ENCODE assay signal across 24 mouse cellular contexts in the genomic region with DNA sequence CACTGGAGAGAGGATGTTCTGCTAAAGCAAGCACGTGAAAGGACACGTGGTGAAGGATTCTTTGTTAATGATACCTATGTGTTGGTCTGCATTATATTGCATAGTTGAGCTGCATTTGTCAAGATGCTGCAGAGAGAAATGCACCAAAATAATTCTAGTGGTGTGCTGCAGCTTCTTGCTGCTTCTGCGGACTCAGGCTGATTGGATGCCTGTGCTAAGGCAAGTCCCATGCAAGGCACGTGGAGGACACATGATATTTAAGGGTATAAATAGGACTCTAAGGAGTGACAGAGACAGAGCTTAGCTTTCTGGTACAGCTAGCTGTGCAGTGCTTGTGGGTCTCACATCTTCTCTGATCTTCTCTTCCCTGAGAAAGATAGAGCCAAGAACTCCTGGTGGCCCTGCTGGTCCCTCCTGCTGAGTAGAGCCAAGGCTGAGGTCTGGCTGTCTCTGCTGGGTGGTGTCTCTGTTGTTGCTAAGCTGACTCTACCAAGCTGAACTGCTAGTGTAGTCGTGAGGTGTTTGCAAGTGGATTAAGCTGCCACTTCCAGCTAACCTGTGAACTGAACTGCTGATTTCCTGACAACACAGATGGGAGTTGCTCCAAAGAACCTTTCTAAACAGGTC. TPM values are rescaled to one million over a fixed set of nuclear protein-coding genes. Genes with fewer than 3 reads are reported as not detected.
A peak's percentile ranks its signal among the peaks of the same experiment; 100 is the strongest.
DNase-seq lines count a peak whose midpoint lies in the region; ATAC-seq and TF ChIP-seq lines count a peak whose summit lies in the region.
"Had no signal": no experiment of that assay in that cellular context is flagged by ENCODE, and none has a peak within 500 bp of the region (broad histone marks: within the 10 kb centered on the region; RNA-seq: fewer than 3 reads in every experiment).

No protein-coding gene starts in this region.

- no peaks in the 10 kb centered on the region for H3K9me3 ChIP-seq in heart, embryonic 11.5 days (replicated peaks; ENCODE audit: control insufficient read depth, low read length)
- H3K9me3 ChIP-seq: forebrain, embryonic 15.5 days; hindbrain, embryonic 15.5 days; intestine, embryonic 15.5 days; stomach, embryonic 15.5 days had no signal

- no peak for DNase-seq in heart, postnatal 14 days
- DNase-seq in layer of hippocampus, adult 2 months (ENCODE audit: low spot score in 2 of 2) = no peak
- no peak for DNase-seq in layer of hippocampus, postnatal 36 days
- no peak for DNase-seq in spleen, adult 18-20 months
- DNase-seq: adrenal gland, adult 2 months; cerebellum, adult 11-12 months; cerebellum, postnatal 25 days; embryo, embryonic 11 days; gastrocnemius, postnatal 14 days; kidney, adult 9 months; kidney, postnatal 25 days; left cerebral cortex, postnatal 4 days; lung, adult 18-20 months; lung, postnatal 14 days; thymus, postnatal 25 days had no signal

- peaks cover 30% of the 10 kb centered on the region for H3K4me1 ChIP-seq in heart, embryonic 11.5 days (ENCODE audit: control insufficient read depth, insufficient read depth, low read length)
- peaks cover 39% of the 10 kb centered on the region for H3K4me1 ChIP-seq in bone marrow macrophage, adult 2 months (ENCODE audit: control insufficient read depth, insufficient read depth, low read length)
- H3K4me1 ChIP-seq in cortical plate, adult 2 months (ENCODE audit: control insufficient read depth, insufficient read depth, low read length) = peaks cover 3% of the 10 kb centered on the region; the same call in 1 of the 2 replicates
- H3K4me1 ChIP-seq: intestine, embryonic 15.5 days; stomach, embryonic 15.5 days had no signal

- intact Hi-C loops in heart, postnatal 14 days (cut with DNase I) = loop anchor here (10.0 kb wide), 1 partner anchor 737 kb away; no protein-coding TSS in a partner anchor

- H3K36me3 ChIP-seq in heart, embryonic 11.5 days (ENCODE audit: control insufficient read depth, insufficient read depth, low read length) = peaks cover 7% of the 10 kb centered on the region
- H3K36me3 ChIP-seq: hindbrain, embryonic 15.5 days; intestine, embryonic 15.5 days; stomach, embryonic 15.5 days had no signal

- peak overlapping the region; percentile 54; the same call in 1 of the 2 replicates for H3K9ac ChIP-seq in heart, embryonic 11.5 days (ENCODE audit: low read depth, low read length)
- H3K9ac ChIP-seq: forebrain, embryonic 15.5 days; hindbrain, embryonic 15.5 days; intestine, embryonic 15.5 days; stomach, embryonic 15.5 days had no signal

- no peak for TF ChIP-seq CTCF in layer of hippocampus, adult 2 months (conservative IDR thresholded peaks at IDR 0.05)
- TF ChIP-seq CTCF in bone marrow macrophage, adult 2 months (IDR thresholded peaks at IDR 0.05; ENCODE audit: low read depth, low read length) = no peak
- no peak for TF ChIP-seq CTCF in cortical plate, adult 2 months (IDR thresholded peaks at IDR 0.05; ENCODE audit: extremely low read depth, insufficient read depth, low read length)

- TF ChIP-seq POLR2A in bone marrow macrophage, adult 2 months (IDR thresholded peaks at IDR 0.05; ENCODE audit: borderline replicate concordance, low read depth, low read length) = no peak
- no peak for TF ChIP-seq POLR2A in cortical plate, adult 2 months (IDR thresholded peaks at IDR 0.05; ENCODE audit: extremely low read depth, insufficient read depth, low read length)

- 58% methylated on average over 5 of the region's 5 CpGs for WGBS in heart, embryonic 11.5 days (ENCODE audit: insufficient replicate concordance)

- H3K27me3 ChIP-seq in heart, embryonic 11.5 days (ENCODE audit: control insufficient read depth, insufficient read depth, low read length) = no peaks in the 10 kb centered on the region
- H3K27me3 ChIP-seq: forebrain, embryonic 15.5 days; hindbrain, embryonic 15.5 days; intestine, embryonic 15.5 days; stomach, embryonic 15.5 days had no signal

- H3K4me3 ChIP-seq in heart, embryonic 11.5 days (ENCODE audit: low read depth, low read length) = no peak overlapping the region
- H3K4me3 ChIP-seq in layer of hippocampus, adult 2 months = no peak overlapping the region
- no peak overlapping the region for H3K4me3 ChIP-seq in bone marrow macrophage, adult 2 months (ENCODE audit: insufficient read depth, low read length)
- no peak overlapping the region for H3K4me3 ChIP-seq in cortical plate, adult 2 months (ENCODE audit: insufficient read depth, low read length)
- H3K4me3 ChIP-seq: forebrain, embryonic 15.5 days; hindbrain, embryonic 15.5 days; intestine, embryonic 15.5 days; stomach, embryonic 15.5 days had no signal

- no peak overlapping the region for H3K4me2 ChIP-seq in heart, embryonic 11.5 days
- H3K4me2 ChIP-seq: forebrain, embryonic 15.5 days; hindbrain, embryonic 15.5 days; intestine, embryonic 15.5 days; stomach, embryonic 15.5 days had no signal

- peak overlapping the region; percentile 64; the same call in 1 of the 2 replicates for H3K27ac ChIP-seq in heart, embryonic 11.5 days (ENCODE audit: low read depth, low read length)
- H3K27ac ChIP-seq in layer of hippocampus, adult 2 months = peak overlapping the region; percentile 73
- H3K27ac ChIP-seq in bone marrow macrophage, adult 2 months (ENCODE audit: insufficient read depth, low read depth, low read length) = peak overlapping the region; percentile 55
- H3K27ac ChIP-seq in cortical plate, adult 2 months (ENCODE audit: insufficient read depth, low read length) = peak overlapping the region; percentile 17; the same call in 1 of the 2 replicates
- H3K27ac ChIP-seq: forebrain, embryonic 15.5 days; intestine, embryonic 15.5 days; stomach, embryonic 15.5 days had no signal

- ATAC-seq in heart, embryonic 11.5 days (replicated peaks; ENCODE audit: insufficient number of reproducible peaks, low FRiP score, low TSS enrichment) = no peak
- no peak for ATAC-seq in megakaryocyte progenitor cell, adult 5-6 weeks (replicated peaks; ENCODE audit: poor library complexity)
- ATAC-seq: forebrain, embryonic 15.5 days; intestine, embryonic 15.5 days; midbrain, embryonic 16.5 days had no signal

RNA-seq across cellular contexts. Expression of a gene that starts 8.0 kb away (rescaled TPM):
- polyA plus RNA-seq in heart, embryonic 11.5 days (2014; fragmentation: Nextera tagmentation; extraction: Ambion mirVana) = 52.6 and 60.6 TPM in 2 replicates
- 100 to 1,000 TPM; 417 to 428 TPM for total RNA-seq in heart, postnatal 14 days (2021)
- total RNA-seq in layer of hippocampus, adult 2 months (2021) = 100 to 1,000 TPM; 364 to 385 TPM
- 100 to 1,000 TPM; 367 to 426 TPM for total RNA-seq in layer of hippocampus, postnatal 36 days (2021)
- polyA plus RNA-seq in bone marrow macrophage, adult 2 months (2012; ENCODE audit: insufficient read depth, insufficient read length, missing spikeins) = 185 and 255 TPM in 2 replicates
- 263 and 285 TPM in 2 replicates for polyA plus RNA-seq in cortical plate, adult 2 months (2012; rRNA removed)
- 157 and 168 TPM in 2 replicates for total RNA-seq in megakaryocyte progenitor cell, adult 5-6 weeks (2015)
- 53.9 and 58.1 TPM in 2 replicates for total RNA-seq in megakaryocyte progenitor cell, adult 5-6 weeks (2017)

Comparison
In these comparisons a context has a peak if more than half of its experiments do, and no peak if none do; other contexts are left out.
1. H3K27ac ChIP-seq: peak in every context shown above with its lines; median percentile 73 in layer of hippocampus, adult 2 months; 64 in heart, embryonic 11.5 days; 55 in bone marrow macrophage, adult 2 months; 17 in cortical plate, adult 2 months.